Mouse (Mus musculus) neural tube, embryonic 12.5 days (tissue): ENCODE measurements at regions not wholly inside any gene's neighbourhood (a gene's known extent, or its start where the extent isn't known, plus 50 kb on each side); places are given as distances from the start of the nearest gene placed in this dataset.

Experiments used
- ATAC-seq: fragments of 200-750 bp; cut with Nextera tagmentation; 2 replicates; pipeline ENCODE4 v1.8.0; 2017; ENCODE audit warnings: low read depth, mild to moderate bottlenecking, moderate TSS enrichment, moderate library complexity; ENCODE audit not compliant: low FRiP score
- H3K27ac ChIP-seq: fragments of 300-500 bp; sonication (generic); 2 replicates; pipeline ENCODE4 v1.5.1; 2016
- H3K27me3 ChIP-seq: fragments of 300-500 bp; sonication (generic); replicated peaks from 2 replicates; pipeline ENCODE4 v1.6.1; 2016; ENCODE audit warnings: mild to moderate bottlenecking
- H3K36me3 ChIP-seq: fragments of 300-500 bp; sonication (generic); 2 replicates; pipeline ENCODE4 v1.6.1; 2016; ENCODE audit warnings: mild to moderate bottlenecking
- H3K4me1 ChIP-seq: fragments of 300-500 bp; sonication (generic); 2 replicates; pipeline ENCODE4 v1.6.1; 2016
- H3K4me2 ChIP-seq: fragments of 300-500 bp; sonication (generic); replicated peaks from 2 replicates; pipeline ENCODE4 v1.6.1; 2016; ENCODE audit warnings: mild to moderate bottlenecking
- H3K4me3 ChIP-seq: fragments of 300-500 bp; sonication (generic); 2 replicates; pipeline ENCODE4 v1.5.1; 2016
- H3K9ac ChIP-seq: fragments of 300-500 bp; sonication (generic); 2 replicates; pipeline ENCODE4 v1.6.1; 2016; ENCODE audit warnings: mild to moderate bottlenecking
- H3K9me3 ChIP-seq: fragments of 300-500 bp; sonication (generic); 2 replicates; pipeline ENCODE4 v1.6.1; 2016; ENCODE audit warnings: mild to moderate bottlenecking
- WGBS: fragments of 180-500 bp; shearing (Covaris S2); methylation state at CpG from one replicate; pipeline ENCODE4 v1.1.7; 2016; 5-methylcytosine and 5-hydroxymethylcytosine counted together

DNA sequence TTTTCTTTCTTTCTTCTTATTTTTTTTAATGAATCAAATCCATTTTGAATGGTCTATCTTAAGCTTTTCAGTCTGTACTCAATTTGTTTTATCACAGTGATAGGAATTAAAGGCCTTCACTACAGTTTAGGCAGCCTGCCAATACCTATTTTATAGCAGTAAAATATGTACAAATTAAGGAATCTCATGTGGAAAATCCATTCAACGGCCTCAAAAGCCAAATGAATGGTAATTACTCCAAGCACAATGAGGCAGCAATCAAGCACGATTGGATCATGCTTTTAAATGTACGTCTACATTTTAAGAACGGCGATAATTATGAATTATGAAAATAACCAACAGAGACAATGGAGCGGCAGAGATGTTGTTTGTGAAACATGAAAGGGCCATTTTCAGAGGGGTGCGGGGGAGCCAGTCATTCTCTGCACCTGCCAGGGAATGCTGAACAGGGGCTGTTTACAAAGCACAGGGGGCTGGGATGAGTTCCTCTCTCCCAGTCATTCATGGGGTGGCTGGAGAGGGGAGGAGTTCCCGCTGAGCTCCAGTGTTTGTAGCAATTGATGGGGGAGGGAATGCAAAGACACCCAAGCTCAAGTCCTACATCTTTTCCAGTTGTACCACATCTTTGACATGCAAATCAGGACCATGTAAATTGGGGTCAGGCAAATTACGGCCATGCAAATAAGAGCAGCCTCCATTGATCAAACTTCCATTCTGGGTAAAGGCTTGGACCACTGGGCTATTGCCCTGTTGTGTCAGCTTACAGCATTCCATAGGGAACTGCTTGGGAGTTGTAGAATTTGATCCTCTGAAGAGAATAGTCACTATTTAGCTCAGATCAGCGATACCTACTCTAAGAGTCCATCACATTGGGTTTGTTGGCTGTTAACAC, 381.1 kb upstream of the Castor2 start:
- H3K9me3 ChIP-seq: no peaks in the 10 kb centered on the region
- WGBS: 23% methylated on average over 10 of the region's 10 CpGs
- H3K27ac ChIP-seq: no peak overlapping the region
- no peaks in the 10 kb centered on the region for H3K27me3 ChIP-seq
- peaks cover 6% of the 10 kb centered on the region; the same call in 1 of the 2 replicates for H3K4me1 ChIP-seq
- peak; percentile 82 for ATAC-seq
- no peak overlapping the region for H3K4me3 ChIP-seq
- H3K9ac ChIP-seq: no peak overlapping the region
- H3K36me3 ChIP-seq: no peaks in the 10 kb centered on the region
- H3K4me2 ChIP-seq: peak overlapping the region; percentile 33

DNA sequence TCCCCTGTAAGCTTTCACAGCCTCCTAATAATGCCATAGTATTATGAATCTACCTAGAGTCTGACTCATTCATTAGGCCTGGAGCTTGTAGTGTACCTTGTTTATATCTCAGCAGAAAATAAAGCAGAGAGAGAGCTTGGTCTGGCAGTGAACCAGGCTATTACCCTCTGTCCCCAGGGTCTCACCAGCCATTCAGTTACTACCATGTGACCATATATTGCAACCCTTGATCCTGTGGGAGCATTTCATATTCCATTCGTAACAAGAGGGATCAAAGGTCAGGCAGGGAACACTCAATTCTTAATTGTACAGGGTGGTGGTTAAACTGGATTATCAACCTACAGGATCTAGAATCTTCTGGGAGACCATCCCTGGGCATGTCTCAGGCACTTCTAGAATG, 383.7 kb upstream of the Castor2 start:
- Histone ChIP-seq H3K9me3 (no peaks in the 10 kb centered on the region), H3K9ac (no peak overlapping the region), H3K4me2 (no peak overlapping the region), H3K36me3 (no peaks in the 10 kb centered on the region), H3K27me3 (no peaks in the 10 kb centered on the region), H3K27ac (no peak overlapping the region), H3K4me1 (peaks cover 6% of the 10 kb centered on the region; the same call in 1 of the 2 replicates), H3K4me3 (no peak overlapping the region)
- 79% methylated on average over 1 of the region's 1 CpGs for WGBS
- ATAC-seq: no peak

DNA sequence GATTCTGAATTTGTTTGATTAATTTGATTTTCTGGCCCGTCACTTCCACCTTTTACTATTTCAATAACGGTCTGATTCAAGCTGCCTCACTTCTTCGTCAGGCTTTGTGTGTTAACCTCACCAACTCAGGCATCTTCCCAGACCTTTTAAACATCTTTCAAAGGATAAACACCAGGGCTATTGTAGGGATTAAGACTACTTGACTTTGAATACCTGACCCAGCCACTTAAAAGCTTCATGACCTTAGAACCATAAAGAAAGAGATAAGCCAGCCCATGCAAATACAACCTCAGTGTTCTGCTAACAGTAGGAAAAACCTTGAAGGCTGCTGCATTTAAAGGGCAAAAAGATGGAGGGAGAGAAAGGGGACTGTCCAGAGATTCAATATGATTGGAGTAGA, 386.9 kb upstream of the Castor2 start:
- Histone ChIP-seq H3K27me3 (no peaks in the 10 kb centered on the region), H3K4me3 (no peak overlapping the region), H3K4me1 (no peaks in the 10 kb centered on the region), H3K9ac (no peak overlapping the region), H3K27ac (no peak overlapping the region), H3K9me3 (no peaks in the 10 kb centered on the region), H3K4me2 (no peak overlapping the region), H3K36me3 (no peaks in the 10 kb centered on the region)
- no peak for ATAC-seq
- 73% methylated on average over 3 of the region's 3 CpGs for WGBS

DNA sequence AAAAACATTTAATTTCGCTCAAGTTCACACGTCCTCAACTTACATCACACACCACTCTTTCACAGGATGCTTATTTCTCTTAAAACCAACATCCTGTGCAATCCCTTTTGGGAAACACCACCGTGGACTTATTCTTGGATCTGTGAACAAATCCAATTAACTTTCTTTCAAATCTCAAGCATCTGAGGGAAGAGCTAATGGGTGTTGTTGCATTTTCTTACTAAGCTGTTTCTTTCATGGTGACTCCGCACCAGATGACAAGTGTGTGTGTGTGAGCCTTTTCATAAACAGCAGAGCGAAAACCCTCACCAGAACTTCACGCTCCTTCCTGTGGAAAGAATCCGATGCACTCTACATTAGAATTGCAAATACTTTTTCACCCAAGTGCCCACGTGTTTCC, 390.6 kb upstream of the Castor2 start:
- Histone ChIP-seq H3K27ac (no peak overlapping the region), H3K4me2 (no peak overlapping the region), H3K36me3 (no peaks in the 10 kb centered on the region), H3K9ac (no peak overlapping the region), H3K4me1 (no peaks in the 10 kb centered on the region), H3K9me3 (no peaks in the 10 kb centered on the region), H3K27me3 (no peaks in the 10 kb centered on the region), H3K4me3 (no peak overlapping the region)
- no peak for ATAC-seq
- 79% methylated on average over 8 of the region's 8 CpGs for whole genome bisulfite sequencing

DNA sequence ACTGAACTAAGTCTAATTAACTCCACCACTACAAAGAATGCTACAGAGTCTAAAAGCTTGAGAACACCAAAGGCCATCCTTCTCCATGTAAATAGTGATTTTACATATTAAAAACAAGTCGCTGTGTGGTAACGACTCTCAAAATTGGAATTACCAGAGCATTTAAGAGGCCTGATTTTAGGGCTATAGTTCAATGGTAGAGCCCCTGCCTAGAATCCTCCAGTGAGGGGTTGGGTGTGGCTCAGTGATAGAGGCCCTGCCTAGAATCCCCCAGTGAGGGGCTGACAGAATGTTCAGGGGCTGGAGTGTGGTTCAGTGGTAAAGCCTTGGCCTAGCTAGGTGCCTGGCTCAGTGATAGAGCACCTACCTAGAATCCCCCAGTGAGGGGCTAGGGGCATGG, 413.3 kb upstream of the Castor2 start:
- Histone ChIP-seq H3K27me3 (no peaks in the 10 kb centered on the region), H3K36me3 (no peaks in the 10 kb centered on the region), H3K4me1 (no peaks in the 10 kb centered on the region), H3K9ac (no peak overlapping the region), H3K27ac (no peak overlapping the region), H3K4me3 (no peak overlapping the region), H3K4me2 (no peak overlapping the region), H3K9me3 (no peaks in the 10 kb centered on the region)
- WGBS: 91% methylated on average over 2 of the region's 2 CpGs
- no peak for ATAC-seq

DNA sequence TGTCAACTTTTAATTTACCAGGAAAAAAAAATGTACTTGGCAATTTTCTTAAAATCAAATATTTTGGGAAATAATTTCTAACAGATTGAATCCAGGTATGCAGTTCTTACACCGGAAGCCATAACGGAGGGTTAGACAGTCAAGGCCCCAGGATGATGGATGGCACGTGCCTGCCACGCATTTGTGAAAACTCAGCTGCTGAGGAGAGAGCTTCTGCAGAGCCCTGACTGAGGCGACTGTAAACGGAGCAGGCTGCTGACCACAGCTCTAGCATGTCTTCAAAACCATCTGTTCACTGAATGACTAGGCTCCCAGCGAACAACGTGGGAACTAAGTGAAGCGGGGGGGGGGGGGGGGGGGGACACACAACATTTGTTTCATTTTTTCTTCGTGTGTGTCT, 416.5 kb upstream of the Castor2 start:
- Histone ChIP-seq H3K9ac (no peak overlapping the region), H3K4me3 (no peak overlapping the region), H3K27ac (no peak overlapping the region), H3K27me3 (no peaks in the 10 kb centered on the region), H3K9me3 (no peaks in the 10 kb centered on the region), H3K4me1 (no peaks in the 10 kb centered on the region), H3K36me3 (no peaks in the 10 kb centered on the region), H3K4me2 (no peak overlapping the region)
- ATAC-seq: no peak
- WGBS: 42% methylated on average over 10 of the region's 10 CpGs

DNA sequence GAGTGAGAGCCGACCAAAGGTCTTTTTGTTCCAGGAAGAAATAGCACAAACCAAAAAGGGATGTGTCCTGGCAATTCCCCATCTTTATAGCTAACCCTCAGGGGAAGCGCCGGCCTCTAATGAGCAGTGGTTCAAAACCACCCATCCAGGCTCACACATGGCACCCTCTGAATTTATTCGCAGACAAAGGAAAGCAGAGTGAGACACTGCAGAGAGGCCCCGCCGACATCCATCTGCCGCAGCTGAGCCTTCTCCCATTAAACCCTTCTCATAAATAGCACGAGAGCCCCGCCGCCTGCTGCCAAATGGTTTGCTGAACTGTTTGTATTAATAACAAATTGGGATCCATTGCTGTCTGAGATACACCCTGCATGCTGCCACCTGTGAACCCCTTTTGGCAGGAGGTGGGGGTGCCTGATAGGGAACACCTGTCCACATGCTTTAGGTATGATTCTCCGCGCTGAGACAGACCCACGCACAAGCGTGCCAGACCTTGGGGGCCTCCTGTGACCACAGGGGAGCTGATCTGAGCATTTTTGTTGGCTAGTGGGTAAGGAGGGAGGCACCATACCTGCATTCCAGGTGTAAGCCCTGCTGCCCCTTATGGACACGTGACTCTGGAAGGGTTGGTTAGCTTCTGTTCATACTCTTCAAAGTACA, 422.6 kb upstream of the Castor2 start:
- no peak overlapping the region for H3K27ac ChIP-seq
- H3K36me3 ChIP-seq: no peaks in the 10 kb centered on the region
- WGBS: 61% methylated on average over 15 of the region's 15 CpGs
- H3K4me2 ChIP-seq: no peak overlapping the region
- no peak overlapping the region for H3K9ac ChIP-seq
- ATAC-seq: peak; percentile 71; the same call in 1 of the 2 replicates
- H3K4me1 ChIP-seq: peaks cover 5% of the 10 kb centered on the region; the same call in 1 of the 2 replicates
- H3K27me3 ChIP-seq: no peaks in the 10 kb centered on the region
- H3K9me3 ChIP-seq: no peaks in the 10 kb centered on the region
- no peak overlapping the region for H3K4me3 ChIP-seq

DNA sequence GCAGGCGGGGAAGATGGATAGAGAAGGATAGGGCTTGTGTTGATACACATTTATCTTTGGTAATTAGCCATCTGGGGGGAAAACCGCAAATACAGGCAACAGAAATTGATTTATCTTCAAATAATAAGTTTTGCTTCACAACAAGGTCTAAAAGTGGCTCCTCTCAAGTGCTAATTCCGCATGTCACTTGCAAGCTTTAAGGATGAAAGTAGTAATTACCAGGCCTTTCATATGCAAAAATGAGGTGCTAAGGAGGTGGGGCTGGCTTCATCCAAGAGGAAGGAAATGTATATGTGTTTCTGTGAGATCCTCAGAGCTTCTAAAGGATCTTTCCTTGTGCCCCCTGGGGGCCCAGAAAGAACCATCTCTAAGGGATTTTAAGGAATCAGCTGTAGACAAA, 423.9 kb upstream of the Castor2 start:
- H3K27ac ChIP-seq: no peak overlapping the region
- H3K9me3 ChIP-seq: no peaks in the 10 kb centered on the region
- no peaks in the 10 kb centered on the region for H3K36me3 ChIP-seq
- H3K27me3 ChIP-seq: no peaks in the 10 kb centered on the region
- no peak overlapping the region for H3K9ac ChIP-seq
- no peak for ATAC-seq
- no peak overlapping the region for H3K4me3 ChIP-seq
- no peak overlapping the region for H3K4me2 ChIP-seq
- 35% methylated on average over 3 of the region's 3 CpGs for WGBS
- H3K4me1 ChIP-seq: peaks cover 5% of the 10 kb centered on the region; the same call in 1 of the 2 replicates

DNA sequence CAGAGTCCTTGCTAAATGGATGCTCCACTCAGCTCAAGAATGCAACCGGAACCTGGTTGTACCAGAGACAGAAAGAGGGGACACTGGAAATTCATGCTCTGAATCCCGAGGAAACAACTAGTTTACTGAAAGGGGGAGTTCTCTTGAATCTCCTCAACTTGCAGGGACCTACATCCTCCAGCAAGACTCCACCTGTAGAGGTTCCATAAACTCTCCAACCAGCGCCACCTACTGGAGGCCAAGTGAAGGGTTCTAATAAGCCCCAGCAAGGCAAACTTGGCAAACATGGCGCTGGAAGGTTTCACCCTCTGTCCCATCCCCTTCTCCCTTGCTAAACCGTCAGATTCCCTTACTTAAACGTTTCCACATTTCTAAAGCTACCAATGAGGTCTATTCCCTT, 433.0 kb upstream of the Castor2 start:
- no peak for ATAC-seq
- 44% methylated on average over 6 of the region's 6 CpGs for WGBS
- Histone ChIP-seq H3K27ac (no peak overlapping the region), H3K4me1 (no peaks in the 10 kb centered on the region), H3K36me3 (no peaks in the 10 kb centered on the region), H3K9ac (no peak overlapping the region), H3K27me3 (no peaks in the 10 kb centered on the region), H3K9me3 (no peaks in the 10 kb centered on the region), H3K4me2 (no peak overlapping the region), H3K4me3 (no peak overlapping the region)

DNA sequence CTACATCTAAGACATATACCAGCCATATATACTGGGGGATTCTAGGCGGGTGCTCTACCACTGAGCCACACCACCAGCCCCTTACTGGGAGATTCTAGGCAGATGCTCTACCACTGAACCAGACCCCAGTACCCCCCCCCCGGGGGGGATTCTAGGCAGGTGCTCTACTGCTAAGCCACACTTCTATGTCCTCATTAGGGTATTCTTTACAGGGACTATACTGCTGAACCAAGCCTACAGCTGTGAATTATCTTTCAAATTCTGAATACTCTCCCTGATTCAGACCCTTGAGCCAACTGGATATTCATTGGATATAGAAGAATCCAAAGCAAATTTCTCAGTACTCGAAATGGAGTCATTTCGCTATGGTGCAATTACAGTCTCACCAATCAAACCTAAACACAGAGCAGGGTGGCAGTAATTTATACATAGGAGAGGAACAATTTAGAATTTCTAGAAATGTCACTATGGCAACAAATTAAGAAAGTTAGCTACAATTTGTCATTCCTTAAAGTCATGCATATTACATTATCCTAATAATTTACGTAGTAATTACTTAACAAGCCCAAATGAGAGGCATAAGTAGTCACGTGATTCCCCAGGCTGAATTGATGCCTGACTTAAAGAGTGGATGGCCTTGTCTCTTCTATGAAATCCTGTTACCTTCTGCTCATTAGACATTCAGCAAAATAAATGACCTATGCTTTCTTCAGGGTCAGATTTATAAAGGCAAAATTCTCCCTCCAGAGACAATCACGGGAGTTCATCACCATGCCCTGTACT, 436.8 kb upstream of the Castor2 start:
- Histone ChIP-seq H3K27ac (no peak overlapping the region), H3K9me3 (no peaks in the 10 kb centered on the region), H3K27me3 (no peaks in the 10 kb centered on the region), H3K4me2 (no peak overlapping the region), H3K4me1 (no peaks in the 10 kb centered on the region), H3K9ac (no peak overlapping the region), H3K36me3 (no peaks in the 10 kb centered on the region), H3K4me3 (no peak overlapping the region)
- WGBS: 79% methylated on average over 7 of the region's 7 CpGs
- no peak for ATAC-seq

DNA sequence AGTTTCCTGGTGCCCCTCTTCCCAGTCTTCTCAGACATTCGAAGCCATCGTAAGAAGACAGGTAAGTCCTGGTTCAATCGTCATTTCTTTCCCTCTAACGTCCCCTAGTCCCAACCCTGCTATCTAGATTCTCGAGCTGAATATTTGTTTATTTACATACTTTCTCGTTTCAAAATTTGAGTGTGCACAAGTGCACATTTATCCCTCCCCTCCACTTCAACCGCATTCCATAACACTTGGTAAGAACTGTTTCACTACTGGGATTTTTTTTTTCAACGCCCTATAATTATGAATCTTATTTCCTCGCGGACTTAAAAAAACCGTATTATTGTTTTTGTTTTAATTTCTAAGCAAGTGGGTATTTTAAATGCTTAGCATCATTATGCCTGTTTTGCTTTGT, 439.2 kb upstream of the Castor2 start:
- Histone ChIP-seq H3K9me3 (no peaks in the 10 kb centered on the region), H3K4me1 (no peaks in the 10 kb centered on the region), H3K27me3 (no peaks in the 10 kb centered on the region), H3K4me3 (no peak overlapping the region), H3K4me2 (no peak overlapping the region), H3K36me3 (no peaks in the 10 kb centered on the region), H3K9ac (no peak overlapping the region), H3K27ac (no peak overlapping the region)
- 90% methylated on average over 11 of the region's 11 CpGs for WGBS
- ATAC-seq: no peak

DNA sequence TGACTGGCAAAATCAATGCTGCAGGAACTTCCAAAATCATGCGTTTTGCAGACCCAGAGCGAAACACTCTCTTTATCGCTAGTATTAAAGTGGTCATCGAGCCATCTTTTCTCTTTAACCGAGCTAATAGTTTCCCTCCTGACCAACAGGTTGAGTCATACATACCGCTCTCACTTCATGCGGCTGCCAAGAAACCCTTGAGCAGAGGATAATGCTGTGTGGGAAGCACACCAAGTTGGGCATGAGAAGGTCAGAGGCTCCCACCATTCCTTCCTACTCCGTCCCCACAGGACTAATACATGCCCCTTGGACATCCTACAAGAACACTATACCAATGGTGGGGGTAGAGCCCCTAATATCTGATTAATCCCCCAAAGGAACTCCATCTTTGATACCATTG, 442.7 kb upstream of the Castor2 start:
- Histone ChIP-seq H3K4me2 (no peak overlapping the region), H3K9me3 (no peaks in the 10 kb centered on the region), H3K4me1 (no peaks in the 10 kb centered on the region), H3K9ac (no peak overlapping the region), H3K27ac (no peak overlapping the region), H3K36me3 (no peaks in the 10 kb centered on the region), H3K27me3 (no peaks in the 10 kb centered on the region), H3K4me3 (no peak overlapping the region)
- 94% methylated on average over 8 of the region's 8 CpGs for WGBS
- no peak for ATAC-seq
